Mouse (Mus musculus) liver (tissue): ENCODE measurements around the gene Alpk3.

Source experiments
- DNase-seq: peaks from one replicate; pipeline ENCODE4 v3.0.0-alpha.2; 2020; ENCODE audit warnings: mixed read lengths

The Alpk3 gene

DNA sequence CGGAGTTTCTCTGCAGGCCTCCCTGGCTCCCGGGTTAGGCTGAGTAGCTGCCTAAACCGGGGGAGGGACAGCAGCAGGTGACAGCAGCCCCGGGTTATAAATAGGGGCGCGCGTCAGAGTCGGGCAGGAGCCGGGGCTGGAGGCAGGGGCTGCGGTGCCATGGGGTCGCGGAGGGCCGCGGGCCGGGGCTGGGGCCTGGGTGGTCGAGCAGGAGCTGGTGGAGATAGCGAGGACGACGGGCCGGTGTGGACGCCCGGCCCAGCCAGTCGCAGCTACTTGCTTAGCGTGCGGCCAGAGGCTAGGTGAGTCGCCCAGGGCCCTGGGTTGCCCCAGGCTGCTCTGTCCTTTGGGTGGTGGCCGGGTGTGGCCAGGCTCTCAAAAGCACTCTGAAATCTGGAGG lies at the start of gene Alpk3:
Gene Alpk3 (plus strand): TSS at position 130 of the 400 bp plus-strand sequence.
- peak; percentile 64 for DNase-seq

- DNase-seq, result no peak
Measured at GRCm38 (mm10) chr7:81008285-81008684, 49.1 kb upstream of the Alpk3 start.

DNA sequence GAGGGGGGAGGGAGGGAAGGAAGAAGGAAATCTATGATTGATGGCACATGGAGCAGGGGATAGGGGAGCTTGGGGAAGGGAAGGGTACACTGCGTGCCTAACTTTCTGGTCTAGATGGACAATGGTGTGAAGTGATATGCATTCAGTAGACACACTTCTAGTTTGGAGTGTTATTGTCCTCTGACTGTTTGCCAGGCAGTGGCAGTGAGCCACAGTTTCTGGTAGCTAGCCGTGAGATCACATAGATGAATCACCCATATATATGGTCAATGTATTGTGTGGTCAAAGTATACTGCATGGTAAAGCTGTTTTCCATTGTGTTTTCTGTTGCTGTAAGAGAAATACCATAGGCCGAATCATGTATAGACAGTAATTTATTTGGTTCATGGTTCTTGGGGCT lies 45.8 kb upstream of the Alpk3 start:
- no peak for DNase-seq

DNA sequence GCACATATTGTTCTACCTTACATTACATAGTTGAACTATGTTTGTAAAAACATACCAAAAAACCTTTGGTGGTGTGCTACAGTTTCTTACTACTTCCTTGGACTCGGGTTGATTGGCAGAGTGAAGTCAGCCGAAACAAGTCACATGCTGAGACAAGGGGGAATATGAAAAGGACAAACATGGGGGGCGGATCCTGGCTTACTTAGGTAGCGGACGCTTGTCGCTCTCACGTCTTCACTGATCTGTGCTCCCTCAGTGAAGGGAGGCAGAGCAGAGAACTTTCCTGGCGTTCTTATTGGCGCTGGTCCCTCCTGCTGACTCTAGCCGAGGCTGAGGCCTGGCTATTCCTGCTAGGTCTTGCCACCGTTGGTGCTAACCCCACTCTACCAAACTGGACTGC lies 37.1 kb upstream of the Alpk3 start:
- DNase-seq, result no peak

GRCm38 (mm10) chr7:81022731-81023130 lies 34.7 kb upstream of the Alpk3 start:
- DNase-seq, result no peak

GRCm38 (mm10) chr7:81024118-81024517 lies 33.3 kb upstream of the Alpk3 start:
- DNase-seq, result no peak

GRCm38 (mm10) chr7:81024651-81025050 lies 32.7 kb upstream of the Alpk3 start:
- DNase-seq, result no peak

DNA sequence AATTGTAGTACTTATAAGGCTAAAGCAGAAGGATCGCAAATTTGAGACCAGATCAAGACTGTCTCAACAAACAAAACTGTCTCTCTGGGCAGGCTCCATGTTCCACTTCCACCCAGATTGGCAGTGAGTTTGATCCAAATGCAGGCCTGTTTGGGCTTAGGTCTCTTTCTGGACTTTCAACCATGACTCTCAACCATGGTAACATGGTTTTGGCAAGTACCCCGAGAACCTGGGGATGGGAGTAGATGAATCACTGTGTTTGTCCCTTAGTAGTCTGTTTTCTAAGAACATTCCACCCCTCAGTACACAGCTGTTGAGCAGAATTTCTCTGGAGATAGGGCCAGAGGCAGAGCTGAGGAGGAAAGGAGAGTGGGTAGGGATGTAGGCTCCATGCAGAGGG lies 31.6 kb upstream of the Alpk3 start:
- DNase-seq, result no peak

GRCm38 (mm10) chr7:81039711-81040110 lies 17.7 kb upstream of the Alpk3 start:
- DNase-seq, result no peak

DNA sequence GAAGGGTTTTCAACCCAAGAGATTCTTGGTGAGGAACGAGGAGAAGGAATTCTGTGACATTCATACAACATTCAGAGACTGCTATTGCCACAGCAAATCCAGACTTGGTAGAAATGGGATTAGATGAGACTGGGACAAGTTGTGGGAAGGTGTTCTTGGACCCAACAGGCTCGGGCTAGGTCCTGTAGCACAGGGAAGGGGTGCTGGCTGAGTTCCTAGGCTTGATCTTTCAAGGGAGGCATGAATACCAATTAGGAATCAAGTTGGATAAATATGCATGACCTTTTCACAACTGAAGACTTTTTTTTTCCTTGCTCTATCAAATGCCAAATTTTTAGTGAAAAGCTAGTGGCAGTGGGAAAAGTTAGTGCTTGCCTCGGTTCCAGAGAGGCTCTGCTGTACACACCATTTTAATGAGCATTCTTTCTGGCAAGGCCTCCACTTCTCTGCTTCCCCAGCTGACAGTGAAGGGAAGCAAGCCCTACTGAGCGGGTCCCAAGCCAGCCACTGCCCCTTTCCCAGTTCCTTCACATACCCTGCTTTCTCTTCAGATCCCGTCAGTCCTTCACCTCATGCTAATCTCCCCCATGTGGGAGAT lies 14.3 kb upstream of the Alpk3 start:
- no peak for DNase-seq

DNA sequence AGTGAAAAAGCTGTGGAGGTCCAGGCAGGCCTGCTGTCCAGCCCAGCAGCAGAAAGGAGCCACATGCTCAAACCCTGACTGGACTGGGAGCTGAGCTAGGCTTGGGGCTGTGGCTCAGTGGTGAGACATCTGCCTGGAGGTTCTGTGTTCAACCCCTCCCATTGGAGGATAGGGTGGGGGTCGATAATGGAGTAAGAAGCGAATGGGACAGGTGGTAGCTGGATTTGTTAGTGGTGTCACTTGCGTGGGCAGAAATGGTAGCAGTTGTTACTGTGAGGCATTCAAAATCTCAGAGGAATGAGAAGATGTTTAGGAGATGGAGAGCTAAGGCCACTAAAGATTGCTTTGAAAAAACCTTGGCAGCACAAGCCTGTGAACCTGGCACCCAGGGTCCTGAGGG lies 9.6 kb upstream of the Alpk3 start:
- DNase-seq, result no peak

DNA sequence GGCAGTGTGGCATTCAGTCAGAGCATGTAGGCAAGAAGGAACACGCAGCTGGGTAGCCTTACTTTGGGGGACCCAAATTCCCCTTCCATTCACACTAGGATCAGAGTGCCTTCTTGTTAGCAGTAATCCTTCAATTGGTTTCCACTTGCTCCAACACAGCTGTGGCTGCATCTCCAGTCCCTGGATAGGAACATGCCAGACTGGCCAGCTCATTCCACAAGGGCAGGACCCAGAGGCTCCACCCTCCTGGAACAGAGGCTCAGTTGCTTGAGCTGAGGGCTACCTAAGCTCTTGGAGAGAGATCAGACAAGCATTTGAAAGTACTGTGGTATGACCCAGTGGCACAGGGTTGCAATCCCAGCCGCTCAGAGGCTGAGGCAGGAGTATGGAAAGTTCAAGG lies 8.9 kb upstream of the Alpk3 start:
- DNase-seq, result no peak

DNA sequence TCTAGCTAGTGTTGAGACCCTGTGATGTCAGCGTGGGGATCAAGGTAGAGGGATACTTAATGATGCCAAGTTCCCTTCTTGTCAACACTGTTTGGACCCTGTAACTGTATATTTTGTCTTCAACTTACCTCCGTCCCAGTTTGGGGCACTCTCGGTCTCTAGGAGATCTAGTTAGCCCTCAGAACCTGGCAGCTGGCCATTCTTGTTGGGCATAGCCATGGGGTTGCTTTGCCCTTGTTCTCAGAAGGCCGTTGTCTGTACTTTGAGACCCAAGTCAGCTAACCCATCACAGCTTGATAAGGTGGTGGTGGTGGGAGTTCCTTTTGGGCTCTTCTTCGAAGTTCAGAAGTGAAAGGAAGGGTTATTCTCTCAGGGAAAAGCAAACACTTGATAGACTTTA lies 7.4 kb upstream of the Alpk3 start:
- DNase-seq, result no peak

- DNase-seq, result no peak
Measured at GRCm38 (mm10) chr7:81055709-81056370, 1.6 kb upstream of the Alpk3 start.

- DNase-seq, result peak; percentile 71
Measured at GRCm38 (mm10) chr7:81057901-81058711, 706 bp downstream of the Alpk3 start.

GRCm38 (mm10) chr7:81058712-81059154 lies 1.3 kb downstream of the Alpk3 start:
- no peak for DNase-seq

GRCm38 (mm10) chr7:81059388-81059787 lies 2.0 kb downstream of the Alpk3 start:
- no peak for DNase-seq

DNA sequence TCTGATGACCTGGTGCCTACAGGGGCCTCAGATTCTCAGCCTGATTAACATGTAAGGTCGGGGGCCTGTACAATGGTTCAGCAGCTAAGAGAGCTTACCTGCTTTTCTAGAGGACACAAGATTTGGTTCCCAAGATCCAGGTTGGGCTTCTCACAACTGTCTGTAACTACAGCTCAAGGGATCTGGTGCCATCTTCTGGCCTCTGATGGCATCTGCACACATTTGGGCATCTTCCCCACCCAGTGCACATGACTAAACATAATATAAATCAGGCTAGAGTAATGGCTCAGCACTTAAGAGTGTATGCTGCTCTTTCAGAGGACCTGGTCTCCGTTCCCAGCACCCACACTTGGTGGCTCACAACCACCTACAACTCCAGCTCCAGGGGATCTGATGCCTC lies 3.5 kb downstream of the Alpk3 start:
- DNase-seq, result peak; percentile 70

DNA sequence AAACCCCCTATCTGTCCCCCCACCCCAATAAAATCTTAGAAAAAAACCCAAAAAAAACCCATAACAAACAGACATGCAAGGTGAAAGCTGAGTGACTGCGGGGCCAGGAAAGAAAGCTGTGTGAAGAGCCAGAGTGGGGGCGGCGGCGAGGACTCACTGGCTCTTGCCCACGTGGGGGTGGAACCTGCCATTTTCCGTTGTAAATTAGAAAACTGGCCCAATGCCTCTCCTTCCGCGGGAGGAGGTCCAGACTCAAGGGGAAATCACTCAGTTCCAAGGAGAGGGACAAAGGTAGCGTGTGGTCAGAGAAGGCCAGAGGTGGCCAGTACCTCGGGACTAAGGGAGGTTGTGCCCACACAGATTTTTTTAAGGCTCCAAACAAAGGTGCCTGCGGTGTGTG lies 4.5 kb downstream of the Alpk3 start:
- DNase-seq, result no peak

- no peak for DNase-seq
Measured at GRCm38 (mm10) chr7:81063332-81063731, 5.9 kb downstream of the Alpk3 start.

DNA sequence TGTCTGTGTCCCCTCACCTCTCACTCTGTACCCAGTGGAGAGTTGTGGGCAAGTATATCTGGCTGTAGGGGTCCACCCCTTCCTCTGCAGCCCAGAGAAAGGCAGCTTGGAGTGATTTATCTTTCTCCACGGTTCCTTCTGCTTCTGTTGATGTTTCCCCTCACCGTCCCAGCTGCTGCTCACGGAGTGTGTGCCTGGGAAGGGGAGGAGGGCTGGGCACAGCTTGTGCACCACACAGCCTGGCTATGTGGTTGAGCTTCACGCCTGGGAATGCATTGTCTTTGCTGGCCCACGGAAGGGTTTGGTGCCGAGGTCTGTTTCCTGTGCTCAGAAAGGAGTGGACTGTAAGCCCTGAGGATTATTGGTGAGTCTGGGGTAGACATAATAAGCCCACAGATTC lies 9.3 kb downstream of the Alpk3 start:
- DNase-seq, result no peak

DNA sequence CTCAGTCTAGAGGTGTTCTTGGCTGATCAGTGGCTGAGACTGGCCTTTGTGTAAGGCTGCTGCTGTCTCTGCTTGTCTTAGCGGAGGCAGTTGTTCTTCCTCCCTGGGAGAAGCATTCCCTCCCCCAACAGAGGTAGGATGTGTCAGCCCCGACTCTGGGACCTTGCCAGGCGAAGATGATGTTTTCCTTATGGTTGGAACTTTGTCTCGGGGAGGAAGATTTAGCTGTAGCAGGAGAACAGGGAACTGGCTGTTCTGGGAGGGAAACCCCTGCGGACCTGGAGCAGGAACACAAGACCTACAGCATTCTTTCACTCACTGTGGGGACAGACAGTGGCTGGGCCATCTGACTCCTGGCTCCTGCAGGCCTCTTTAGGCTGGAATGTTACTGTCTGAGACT lies 15.1 kb downstream of the Alpk3 start:
- DNase-seq, result no peak

- no peak for DNase-seq
Measured at GRCm38 (mm10) chr7:81073273-81073672, 15.9 kb downstream of the Alpk3 start.

GRCm38 (mm10) chr7:81074546-81074945 lies 17.1 kb downstream of the Alpk3 start:
- DNase-seq, result peak; percentile 38
